Mouse (Mus musculus) cerebellum, adult 8-10 months (tissue): Measurements from ENCODE around the gene Gabra1.

Source experiments
- DNase-seq: peaks from one replicate; pipeline ENCODE4 v3.0.0; 2022

The Gabra1 gene

DNA sequence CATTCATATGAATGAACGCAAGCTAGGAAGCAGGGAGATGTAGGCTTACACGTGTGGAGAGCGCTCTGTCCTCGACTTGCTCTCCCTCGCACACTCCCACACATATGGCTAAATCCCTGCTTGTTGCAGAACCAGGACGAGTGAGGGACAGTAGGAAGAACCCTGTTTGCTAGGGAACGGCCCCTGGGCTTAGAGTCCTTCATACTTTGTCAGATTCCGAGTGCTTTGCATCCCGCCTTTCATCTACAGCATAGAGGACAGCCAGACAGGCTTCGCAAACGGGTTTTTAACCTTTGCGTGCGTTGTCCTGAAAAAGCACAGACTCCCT is at the start of gene Gabra1:
Gabra1 (minus strand) TSS at position 106 of the 328 bp plus-strand sequence.
- peak; percentile 60 for DNase-seq

DNA sequence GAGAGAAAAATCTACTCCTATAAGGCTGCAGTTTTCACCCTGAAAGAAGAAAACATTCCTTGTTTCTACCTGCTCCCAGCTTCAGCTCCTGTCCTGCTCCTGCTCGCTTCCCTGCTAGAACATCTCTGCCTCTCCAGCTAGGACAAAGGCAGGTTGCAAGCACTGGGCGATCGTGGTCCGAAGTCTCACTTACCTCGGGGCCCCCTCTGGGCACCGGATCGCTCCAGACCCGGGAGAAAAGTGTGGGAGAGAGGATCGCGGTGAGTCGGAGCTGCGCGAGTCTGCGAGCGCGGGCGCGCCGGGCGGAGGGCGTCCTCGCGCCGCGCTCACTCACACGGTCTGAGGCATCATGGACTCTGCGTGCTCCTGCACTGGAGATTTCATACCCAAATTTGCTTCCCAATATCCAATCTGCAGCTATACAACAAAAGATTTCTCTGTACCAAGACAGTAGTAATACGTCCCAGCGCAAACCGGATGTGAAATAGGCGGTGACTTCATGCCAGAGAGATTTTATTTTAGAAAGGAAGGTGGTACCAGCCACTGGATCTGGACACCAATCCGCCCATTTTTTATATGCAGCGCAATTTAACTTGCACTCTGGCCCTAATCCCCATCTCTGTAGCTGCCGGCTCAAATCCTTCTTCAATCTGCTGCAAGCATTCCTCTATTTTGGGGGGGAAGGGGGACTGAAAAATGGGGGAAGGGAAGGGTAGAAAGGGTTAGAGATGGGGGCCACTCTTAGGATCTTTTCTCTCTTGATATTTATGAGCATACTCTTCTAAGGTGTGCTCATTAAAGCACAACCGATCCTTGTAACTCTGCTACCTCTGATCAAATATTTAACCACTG is 531 bp downstream of the Gabra1 start:
- peak; percentile 75 for DNase-seq

DNA sequence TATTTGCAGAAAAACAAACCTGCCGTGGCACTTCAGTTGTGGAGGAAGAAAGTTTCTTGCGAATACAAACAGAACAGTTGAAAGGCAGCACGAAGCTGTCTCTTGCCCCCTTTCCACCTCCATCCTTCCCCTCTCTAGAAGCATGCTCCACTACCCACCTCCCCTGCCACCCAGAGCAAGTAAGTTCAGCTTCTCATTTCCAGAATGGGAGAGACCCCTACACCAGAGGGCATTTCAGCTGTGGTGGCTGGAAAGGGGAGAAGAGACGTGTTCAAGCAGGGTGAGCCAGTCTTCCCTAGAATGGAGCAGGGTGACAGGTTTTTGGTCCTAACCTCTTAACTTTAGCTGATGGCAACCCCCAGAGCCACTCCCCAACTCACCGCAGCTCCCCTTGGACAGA is 1.3 kb downstream of the Gabra1 start:
- DNase-seq: peak; percentile 43

DNA sequence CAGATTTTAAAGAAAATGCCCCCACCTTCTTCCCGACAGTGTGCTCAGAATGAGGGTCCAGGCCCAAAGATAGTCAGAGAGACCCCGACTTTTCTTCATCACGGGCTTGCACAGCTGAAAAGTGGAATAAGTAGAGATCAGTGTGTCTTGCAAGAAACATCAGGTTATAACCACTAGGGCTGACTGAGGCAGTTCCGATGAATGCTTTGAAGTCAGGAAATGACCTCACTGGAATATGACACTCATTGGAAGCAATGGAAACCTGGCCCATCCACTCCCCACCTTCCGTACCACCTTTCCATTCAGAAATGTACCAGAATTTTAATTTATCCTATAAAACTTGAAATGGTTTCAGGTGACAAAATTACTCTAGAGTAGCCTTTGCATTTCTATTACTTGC is 3.2 kb downstream of the Gabra1 start:
- no peak for DNase-seq

DNA sequence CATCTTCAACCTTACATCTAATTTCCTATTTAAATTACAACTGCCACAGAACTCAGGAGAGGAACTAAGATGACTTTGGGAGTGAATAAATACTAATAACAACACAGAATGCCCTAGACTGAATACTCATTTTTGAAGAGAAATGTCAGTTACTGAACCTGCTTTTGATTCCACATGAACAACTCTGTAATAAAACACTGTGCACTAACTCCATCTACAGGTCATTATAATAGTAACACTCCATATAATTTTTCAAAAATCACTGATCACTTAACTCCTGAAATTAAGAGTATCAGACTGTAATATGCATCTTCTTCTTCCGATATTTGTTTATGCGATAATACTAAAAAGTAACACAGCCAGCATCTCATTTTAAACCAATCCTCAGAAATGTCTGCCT is 4.4 kb downstream of the Gabra1 start:
- DNase-seq: no peak

DNA sequence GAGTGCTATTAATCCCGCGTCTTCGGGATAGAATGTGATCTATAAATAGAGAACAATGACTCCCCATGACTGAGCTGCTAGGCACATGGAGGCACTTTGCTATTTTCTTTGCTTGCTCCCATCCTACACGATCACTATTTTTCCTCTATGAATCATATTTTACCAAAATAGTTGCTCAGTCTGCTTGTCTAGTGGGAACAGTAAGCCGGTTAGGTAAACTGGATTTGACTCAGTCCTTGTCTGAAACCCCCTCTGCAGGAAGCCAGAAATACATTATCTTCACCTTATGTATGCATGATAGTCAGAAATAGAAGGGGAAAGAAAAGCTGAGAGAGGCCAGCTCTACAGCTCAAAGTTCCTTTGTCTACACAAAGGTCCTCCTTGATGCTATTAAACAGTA is 31.3 kb downstream of the Gabra1 start:
- no peak for DNase-seq

DNA sequence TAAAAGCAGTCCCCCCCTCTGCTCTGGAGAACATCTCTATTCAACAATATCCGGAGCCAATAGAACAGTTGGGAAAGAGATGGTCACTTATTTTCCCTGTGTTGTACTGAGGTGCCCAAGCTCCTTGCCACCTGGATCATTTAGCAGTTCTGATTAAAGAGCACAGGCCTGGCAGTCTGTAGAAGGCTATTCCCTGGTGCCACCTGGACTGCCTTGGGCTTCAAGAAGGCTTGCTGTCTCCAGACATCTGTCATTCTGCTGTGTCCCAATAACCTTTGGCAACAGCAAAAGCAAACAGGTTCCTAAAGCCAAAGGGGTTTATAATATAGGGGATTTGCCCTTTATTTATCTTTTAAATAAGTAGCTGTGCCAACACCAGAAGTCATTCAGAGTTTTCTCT is 65.8 kb downstream of the Gabra1 start:
- DNase-seq: peak; percentile 51

DNA sequence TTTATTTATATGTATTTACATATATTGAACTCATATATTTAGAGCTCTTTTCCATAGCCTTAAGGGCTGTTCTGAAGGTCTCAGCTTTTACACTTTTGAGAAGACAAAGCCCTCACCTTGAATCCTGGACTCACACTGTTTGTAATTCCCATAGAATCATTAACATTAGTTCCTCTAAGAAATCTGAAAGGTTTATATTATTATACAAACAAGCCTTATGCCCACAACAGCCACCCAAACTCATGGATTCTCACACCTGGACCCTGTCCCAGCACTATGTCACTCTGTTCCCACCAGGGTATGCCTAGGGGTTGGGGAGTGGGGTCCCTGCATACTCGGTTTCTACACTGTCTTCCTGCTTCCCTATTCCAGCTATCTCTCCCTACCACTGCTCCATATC is 72.7 kb downstream of the Gabra1 start:
- no peak for DNase-seq

DNA sequence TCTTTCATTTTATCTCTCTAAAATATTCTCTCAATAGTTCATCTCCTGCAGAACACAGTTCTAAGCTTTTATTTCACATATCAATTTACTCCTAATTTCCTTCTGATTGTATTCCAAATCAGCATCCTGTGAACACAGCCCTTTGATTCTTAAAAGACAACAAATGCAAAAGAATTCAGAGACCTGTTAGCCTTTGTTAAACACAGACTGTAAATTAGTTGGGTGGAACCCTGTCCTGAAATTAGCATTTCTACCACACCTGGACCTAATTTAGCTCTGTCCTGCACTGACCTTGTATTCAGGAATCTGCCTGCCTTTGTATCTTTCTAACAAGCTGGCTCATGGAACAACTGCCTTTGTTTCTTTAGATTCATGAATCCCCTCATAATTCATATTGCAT is 73.1 kb downstream of the Gabra1 start:
- no peak for DNase-seq

DNA sequence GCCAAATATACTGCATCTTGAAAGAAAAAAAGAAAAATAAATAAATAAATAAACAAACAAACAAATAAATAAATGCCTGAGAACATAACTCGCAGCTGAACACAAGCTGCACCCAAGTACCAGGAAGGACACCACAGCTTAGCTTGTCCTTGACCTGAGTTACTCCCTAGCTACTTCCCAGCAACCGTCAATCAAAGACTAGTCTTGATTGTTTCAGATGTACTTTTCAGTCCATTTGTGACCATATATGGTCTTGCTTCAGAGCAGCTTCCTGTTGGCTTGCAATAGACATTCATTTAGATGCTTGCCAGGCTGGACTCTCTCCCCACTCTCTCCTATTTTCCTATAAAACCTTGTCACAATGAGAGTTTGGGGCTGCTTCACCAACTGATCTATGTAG is 87.2 kb downstream of the Gabra1 start:
- DNase-seq: no peak
